Mouse (Mus musculus) kidney, embryonic 16.5 days (tissue): ENCODE measurements at regions not wholly inside any gene's neighbourhood (a gene's known extent, or its start where the extent isn't known, plus 50 kb on each side); places are given as distances from the start of the nearest gene placed in this dataset.

Experiments used
- ATAC-seq: fragments of 200-750 bp; cut with Nextera tagmentation; 2 replicates; pipeline ENCODE4 v1.8.0; 2017; ENCODE audit warnings: moderate TSS enrichment; ENCODE audit not compliant: low FRiP score, low TSS enrichment
- H3K27ac ChIP-seq: fragments of 300-500 bp; sonication (generic); 2 replicates; pipeline ENCODE4 v1.5.1; 2014; ENCODE audit warnings: low read length
- H3K27me3 ChIP-seq: fragments of 300-500 bp; sonication (generic); 2 replicates; pipeline ENCODE4 v1.6.1; 2014; ENCODE audit warnings: low read length, control low read depth, mixed read lengths; ENCODE audit not compliant: insufficient read depth
- H3K36me3 ChIP-seq: fragments of 300-500 bp; sonication (generic); 2 replicates; pipeline ENCODE4 v1.6.1; 2014; ENCODE audit warnings: low read length, control low read depth, mixed read lengths; ENCODE audit not compliant: insufficient read depth
- H3K4me1 ChIP-seq: fragments of 300-500 bp; sonication (generic); 2 replicates; pipeline ENCODE4 v1.6.1; 2014; ENCODE audit warnings: low read length, control low read depth, mixed read lengths; ENCODE audit not compliant: insufficient read depth
- H3K4me2 ChIP-seq: fragments of 300-500 bp; sonication (generic); replicated peaks from 2 replicates; pipeline ENCODE4 v1.6.1; 2014; ENCODE audit warnings: low read depth, low read length
- H3K4me3 ChIP-seq: fragments of 300-500 bp; sonication (generic); 2 replicates; pipeline ENCODE4 v1.5.1; 2014; ENCODE audit warnings: mild to moderate bottlenecking, low read length
- H3K9ac ChIP-seq: fragments of 300-500 bp; sonication (generic); replicated peaks from 2 replicates; pipeline ENCODE4 v1.6.1; 2014; ENCODE audit warnings: low read length
- H3K9me3 ChIP-seq: fragments of 300-500 bp; sonication (generic); 2 replicates; pipeline ENCODE4 v1.6.1; 2016; ENCODE audit warnings: low read length, control low read depth
- WGBS: fragments of 180-500 bp; shearing (Covaris S2); extraction: QIAGEN DNeasy Blood & Tissue Kit; methylation state at CpG from one replicate; pipeline ENCODE4 v1.1.7; 2014; 5-methylcytosine and 5-hydroxymethylcytosine counted together

- ATAC-seq: no peak
- Histone ChIP-seq H3K27me3 (no peaks in the 10 kb centered on the region; the same call in none of the 2 replicates), H3K9me3 (no peaks in the 10 kb centered on the region), H3K9ac (no peak overlapping the region), H3K36me3 (no peaks in the 10 kb centered on the region), H3K4me2 (no peak overlapping the region), H3K4me1 (no peaks in the 10 kb centered on the region), H3K27ac (no peak overlapping the region), H3K4me3 (no peak overlapping the region)
- 86% methylated on average over 5 of the region's 5 CpGs for WGBS
Measured at GRCm38 (mm10) chr3:127948326-127948725, 52.2 kb upstream of the Fam241a start.
